Mouse (Mus musculus): ENCODE measurements at regions not wholly inside any gene's neighbourhood (a gene's known extent, or its start where the extent isn't known, plus 50 kb on each side); places are given as distances from the start of the nearest gene placed in this dataset.
A peak's percentile ranks its signal among the peaks of the same experiment; 100 is the strongest.

GRCm38 (mm10) chr4:110106620-110107243, 128.9 kb downstream of the Dmrta2 start:
- no peaks in the 10 kb centered on the region for H3K9me3 ChIP-seq (replicated peaks; ENCODE audit: low read length)
- DNase-seq (ENCODE audit: extremely low read depth): no peak
- no peaks in the 10 kb centered on the region for H3K36me3 ChIP-seq (replicated peaks in 1 of 2; ENCODE audit: control insufficient read depth in 1 of 2, insufficient read depth in 1 of 2, low read length in 1 of 2)
- peaks cover 36% of the 10 kb centered on the region for H3K27me3 ChIP-seq (replicated peaks)
- dilution Hi-C loops (cut with MboI; ENCODE audit: extremely low pct_ligation_motif_present, extremely low pct_unique_long_range_greater_than_20kb, low sequenced_read_pairs) (no loop called here), in situ Hi-C loops (cut with MboI; ENCODE audit: low pct_ligation_motif_present, low pct_unique_long_range_greater_than_20kb, low sequenced_read_pairs) (no loop called here)
- TF ChIP-seq NRF1 (IDR thresholded peaks at IDR 0.05; ENCODE audit: low read depth, low read length) (no peak), MAZ (IDR thresholded peaks at IDR 0.05; ENCODE audit: low read depth, low read length) (no peak), ZKSCAN1 (IDR thresholded peaks at IDR 0.05; ENCODE audit: borderline replicate concordance, low read depth, low read length) (no peak), E2F4 (IDR thresholded peaks at IDR 0.05; ENCODE audit: insufficient replicate concordance, low read depth, low read length) (no peak), PAX5 (IDR thresholded peaks at IDR 0.05; ENCODE audit: low read length) (no peak), USF1 (IDR thresholded peaks at IDR 0.05; ENCODE audit: low read depth, low read length) (no peak), CHD2 (IDR thresholded peaks at IDR 0.05; ENCODE audit: low read length) (no peak), POLR2A (IDR thresholded peaks at IDR 0.05; ENCODE audit: low read depth, low read length) (no peak), IRF4 (IDR thresholded peaks at IDR 0.05; ENCODE audit: low read depth, low read length) (no peak), ZNF384 (IDR thresholded peaks at IDR 0.05; ENCODE audit: low read depth, low read length) (no peak), BHLHE40 (IDR thresholded peaks at IDR 0.05; ENCODE audit: low read depth, low read length) (no peak), TBP (conservative IDR thresholded peaks at IDR 0.05; ENCODE audit: low read depth, low read length) (no peak), HCFC1 (IDR thresholded peaks at IDR 0.05; ENCODE audit: low read depth, low read length) (no peak), MAFK (IDR thresholded peaks at IDR 0.05; ENCODE audit: insufficient replicate concordance, low read length) (no peak), MXI1 (IDR thresholded peaks at IDR 0.05; ENCODE audit: low read depth, low read length) (no peak), JUND (conservative IDR thresholded peaks at IDR 0.05; ENCODE audit: low read depth, low read length) (no peak), CTCF (conservative IDR thresholded peaks at IDR 0.05 in 1 of 2, IDR thresholded peaks at IDR 0.05 in 1 of 2; ENCODE audit: low read depth in 2 of 2, low read length in 2 of 2) (no peak), SIN3A (IDR thresholded peaks at IDR 0.05; ENCODE audit: low read length) (no peak), GABPA (IDR thresholded peaks at IDR 0.05; ENCODE audit: insufficient replicate concordance, low read depth, low read length) (no peak), ETS1 (conservative IDR thresholded peaks at IDR 0.05; ENCODE audit: low read depth, low read length) (no peak)
- no peaks in the 10 kb centered on the region for H3K79me2 ChIP-seq (replicated peaks; ENCODE audit: control insufficient read depth, extremely low read depth, insufficient read depth, poor library complexity, severe bottlenecking)
- H3K4me2 ChIP-seq (ENCODE audit: insufficient read depth, low read depth, poor library complexity, severe bottlenecking): no peak overlapping the region
- no peaks in the 10 kb centered on the region for H3K4me1 ChIP-seq (ENCODE audit: control insufficient read depth in 1 of 2, insufficient read depth in 2 of 2)
- H3K27ac ChIP-seq (ENCODE audit: insufficient read depth, low read depth): no peak overlapping the region
- H3K9ac ChIP-seq (ENCODE audit: insufficient read depth, low read depth): no peak overlapping the region
- H3K4me3 ChIP-seq (replicated peaks in 1 of 3; ENCODE audit: low read depth in 2 of 3, low read length in 2 of 3, poor library complexity in 1 of 3): no peak overlapping the region

- no peaks in the 10 kb centered on the region for H3K79me2 ChIP-seq (replicated peaks; ENCODE audit: control insufficient read depth, extremely low read depth, insufficient read depth, poor library complexity, severe bottlenecking)
- H3K27me3 ChIP-seq (replicated peaks): peaks cover 51% of the 10 kb centered on the region
- no peak overlapping the region for H3K27ac ChIP-seq (ENCODE audit: insufficient read depth, low read depth)
- H3K36me3 ChIP-seq (replicated peaks in 1 of 2; ENCODE audit: control insufficient read depth in 1 of 2, insufficient read depth in 1 of 2, low read length in 1 of 2): no peaks in the 10 kb centered on the region
- no peaks in the 10 kb centered on the region for H3K9me3 ChIP-seq (replicated peaks; ENCODE audit: low read length)
- in situ Hi-C loops (cut with MboI; ENCODE audit: low pct_ligation_motif_present, low pct_unique_long_range_greater_than_20kb, low sequenced_read_pairs): no loop called here
- no peak for TF ChIP-seq JUN (IDR thresholded peaks at IDR 0.05; ENCODE audit: insufficient read depth, low read depth, low read length)
- TF ChIP-seq ZC3H11A (IDR thresholded peaks at IDR 0.05; ENCODE audit: low read depth, low read length): no peak
- TF ChIP-seq ETS1 (conservative IDR thresholded peaks at IDR 0.05; ENCODE audit: low read depth, low read length): no peak
- no peak for TF ChIP-seq CTCF (conservative IDR thresholded peaks at IDR 0.05 in 1 of 2, IDR thresholded peaks at IDR 0.05 in 1 of 2; ENCODE audit: low read depth in 2 of 2, low read length in 2 of 2)
- TF ChIP-seq ZKSCAN1 (IDR thresholded peaks at IDR 0.05; ENCODE audit: borderline replicate concordance, low read depth, low read length): no peak
- TF ChIP-seq NELFE (IDR thresholded peaks at IDR 0.05; ENCODE audit: low read depth, low read length): no peak
- TF ChIP-seq MXI1 (IDR thresholded peaks at IDR 0.05; ENCODE audit: low read depth, low read length): no peak
- no peak for TF ChIP-seq CHD1 (IDR thresholded peaks at IDR 0.05; ENCODE audit: low read depth, low read length)
- TF ChIP-seq MAX (IDR thresholded peaks at IDR 0.05; ENCODE audit: low read length): no peak
- no peak for TF ChIP-seq IRF4 (IDR thresholded peaks at IDR 0.05; ENCODE audit: low read depth, low read length)
- no peak overlapping the region for H3K4me2 ChIP-seq (ENCODE audit: insufficient read depth, low read depth, poor library complexity, severe bottlenecking)
- H3K9ac ChIP-seq (ENCODE audit: insufficient read depth, low read depth): no peak overlapping the region
- no peak overlapping the region for H3K4me3 ChIP-seq (replicated peaks in 1 of 3; ENCODE audit: low read depth in 2 of 3, low read length in 2 of 3, poor library complexity in 1 of 3)
- DNase-seq (ENCODE audit: extremely low read depth): peak; percentile 27
- dilution Hi-C loops (cut with MboI; ENCODE audit: extremely low pct_ligation_motif_present, extremely low pct_unique_long_range_greater_than_20kb, low sequenced_read_pairs): no loop called here
- no peaks in the 10 kb centered on the region for H3K4me1 ChIP-seq (ENCODE audit: control insufficient read depth in 1 of 2, insufficient read depth in 2 of 2)
Measured at GRCm38 (mm10) chr4:110119438-110119837, 141.6 kb downstream of the Dmrta2 start.
